Mouse (Mus musculus) ES-Bruce4 (cell line): ENCODE results near the gene Gm44965.

Experiments used
- CTCF ChIP-seq: IDR thresholded peaks from one replicate; pipeline ENCODE4 v1.8.1; 2011; ENCODE audit warnings: low read depth, low read length
- EP300 ChIP-seq: IDR thresholded peaks from 2 replicates; pipeline ENCODE4 v1.6.1; 2011; ENCODE audit warnings: low read depth, low read length; ENCODE audit not compliant: insufficient read depth
- POLR2A ChIP-seq: IDR thresholded peaks from one replicate; pipeline ENCODE4 v1.8.1; 2011; ENCODE audit warnings: low read length; ENCODE audit not compliant: insufficient read depth

DNA sequence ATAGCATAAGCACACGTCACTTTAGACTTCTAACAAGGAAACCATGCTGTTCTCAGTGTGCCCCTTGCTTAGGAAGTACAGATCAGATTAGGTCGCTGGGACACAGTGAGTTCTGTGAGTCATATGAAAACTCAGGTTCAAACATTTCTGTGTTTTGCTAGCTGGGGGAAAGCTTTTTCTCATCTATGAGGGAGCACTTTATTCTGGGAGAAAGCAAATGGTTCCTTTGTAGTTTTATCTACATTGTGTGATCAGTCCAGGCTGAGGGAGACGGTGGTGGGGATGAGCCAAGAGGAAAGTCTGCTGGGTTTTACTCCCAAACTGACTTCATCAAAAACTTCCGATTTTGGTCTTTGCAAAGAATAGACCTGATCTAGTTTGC, 52.6 kb downstream of the Gm44965 start:
- TF ChIP-seq EP300 (no peak), POLR2A (no peak), CTCF (no peak)
